Mouse (Mus musculus): ENCODE data around the gene Dlg1. TPM values are rescaled to one million over a fixed set of nuclear protein-coding genes. Genes with fewer than 3 reads are reported as not detected.
A peak's percentile ranks its signal among the peaks of the same experiment; 100 is the strongest.

Gene Dlg1
- polyA plus RNA-seq, 1 experiment from 2014 or later, result 26.4 TPM

GRCm38 (mm10) chr16:31882381-31882908, 219.2 kb downstream of the Dlg1 start:
- no peaks in the 10 kb centered on the region for H3K27me3 ChIP-seq (ENCODE audit: control insufficient read depth, insufficient read depth, low read length)
- no peak overlapping the region for H3K9ac ChIP-seq (ENCODE audit: low read depth, low read length)
- H3K4me2 ChIP-seq (replicated peaks; ENCODE audit: low read depth, low read length), result no peak overlapping the region
- no peaks in the 10 kb centered on the region for H3K4me1 ChIP-seq (replicated peaks; ENCODE audit: control insufficient read depth, insufficient read depth, low read length)
- H3K36me3 ChIP-seq (ENCODE audit: control insufficient read depth, insufficient read depth, low read length), result no peaks in the 10 kb centered on the region
- H3K9me3 ChIP-seq (ENCODE audit: control insufficient read depth, low read length), result no peaks in the 10 kb centered on the region
- no peak overlapping the region for H3K4me3 ChIP-seq (ENCODE audit: low read depth, low read length)
- no peak overlapping the region for H3K27ac ChIP-seq (ENCODE audit: low read depth, low read length)
- DNase-seq (ENCODE audit: low spot score) (no peak), ATAC-seq (ENCODE audit: low FRiP score) (no peak)
- 71% methylated on average over 9 of the region's 9 CpGs for WGBS

- Histone ChIP-seq H3K4me3 (ENCODE audit: low read depth, low read length) (no peak overlapping the region), H3K36me3 (ENCODE audit: control insufficient read depth, insufficient read depth, low read length) (no peaks in the 10 kb centered on the region), H3K9ac (ENCODE audit: low read depth, low read length) (no peak overlapping the region), H3K4me2 (replicated peaks; ENCODE audit: low read depth, low read length) (no peak overlapping the region), H3K27me3 (ENCODE audit: control insufficient read depth, insufficient read depth, low read length) (no peaks in the 10 kb centered on the region), H3K27ac (ENCODE audit: low read depth, low read length) (no peak overlapping the region), H3K4me1 (replicated peaks; ENCODE audit: control insufficient read depth, insufficient read depth, low read length) (no peaks in the 10 kb centered on the region), H3K9me3 (ENCODE audit: control insufficient read depth, low read length) (no peaks in the 10 kb centered on the region)
- 67% methylated on average over 14 of the region's 14 CpGs for WGBS
- DNase-seq (ENCODE audit: low spot score), result no peak
- ATAC-seq (ENCODE audit: low FRiP score), result no peak
Observed at GRCm38 (mm10) chr16:31883302-31883701, 220.1 kb downstream of the Dlg1 start.

- Histone ChIP-seq H3K4me3 (ENCODE audit: low read depth, low read length) (no peak overlapping the region), H3K9ac (ENCODE audit: low read depth, low read length) (no peak overlapping the region), H3K27me3 (ENCODE audit: control insufficient read depth, insufficient read depth, low read length) (no peaks in the 10 kb centered on the region), H3K4me2 (replicated peaks; ENCODE audit: low read depth, low read length) (no peak overlapping the region), H3K9me3 (ENCODE audit: control insufficient read depth, low read length) (no peaks in the 10 kb centered on the region), H3K36me3 (ENCODE audit: control insufficient read depth, insufficient read depth, low read length) (no peaks in the 10 kb centered on the region), H3K4me1 (replicated peaks; ENCODE audit: control insufficient read depth, insufficient read depth, low read length) (no peaks in the 10 kb centered on the region), H3K27ac (ENCODE audit: low read depth, low read length) (no peak overlapping the region)
- 11% methylated on average over 5 of the region's 6 CpGs for WGBS
- DNase-seq (ENCODE audit: low spot score), result peak; percentile 18
- peak; percentile 58 for ATAC-seq (ENCODE audit: low FRiP score)
Observed at GRCm38 (mm10) chr16:31883902-31884301, 220.7 kb downstream of the Dlg1 start.

- 61% methylated on average over 7 of the region's 7 CpGs for WGBS
- ATAC-seq (ENCODE audit: low FRiP score), result no peak
- H3K4me2 ChIP-seq (replicated peaks; ENCODE audit: low read depth, low read length), result no peak overlapping the region
Observed at GRCm38 (mm10) chr16:31890907-31891306, 227.7 kb downstream of the Dlg1 start.

GRCm38 (mm10) chr16:31893396-31894141, 230.3 kb downstream of the Dlg1 start:
- H3K36me3 ChIP-seq (ENCODE audit: control insufficient read depth, insufficient read depth, low read length), result no peaks in the 10 kb centered on the region
- H3K27ac ChIP-seq (ENCODE audit: low read depth, low read length), result no peak overlapping the region
- H3K9me3 ChIP-seq (ENCODE audit: control insufficient read depth, low read length), result no peaks in the 10 kb centered on the region
- 60% methylated on average over 5 of the region's 5 CpGs for WGBS
- no peak for ATAC-seq (ENCODE audit: low FRiP score)
- peaks cover 4% of the 10 kb centered on the region; the same call in 1 of the 2 replicates for H3K4me1 ChIP-seq (replicated peaks; ENCODE audit: control insufficient read depth, insufficient read depth, low read length)
- no peak for DNase-seq (ENCODE audit: low spot score)
- H3K4me3 ChIP-seq (ENCODE audit: low read depth, low read length), result no peak overlapping the region
- H3K4me2 ChIP-seq (replicated peaks; ENCODE audit: low read depth, low read length), result no peak overlapping the region
- no peaks in the 10 kb centered on the region for H3K27me3 ChIP-seq (ENCODE audit: control insufficient read depth, insufficient read depth, low read length)
- no peak overlapping the region for H3K9ac ChIP-seq (ENCODE audit: low read depth, low read length)

More at GRCm38 (mm10) chr16:31890907-31891306, 227.7 kb downstream of the Dlg1 start:
- no peaks in the 10 kb centered on the region for H3K36me3 ChIP-seq (ENCODE audit: control insufficient read depth, insufficient read depth, low read length)
- no peak overlapping the region for H3K4me3 ChIP-seq (ENCODE audit: low read depth, low read length)
- no peaks in the 10 kb centered on the region for H3K4me1 ChIP-seq (replicated peaks; ENCODE audit: control insufficient read depth, insufficient read depth, low read length)
- H3K9me3 ChIP-seq (ENCODE audit: control insufficient read depth, low read length), result no peaks in the 10 kb centered on the region
- H3K9ac ChIP-seq (ENCODE audit: low read depth, low read length), result no peak overlapping the region
- H3K27ac ChIP-seq (ENCODE audit: low read depth, low read length), result no peak overlapping the region
- no peaks in the 10 kb centered on the region for H3K27me3 ChIP-seq (ENCODE audit: control insufficient read depth, insufficient read depth, low read length)
- DNase-seq (ENCODE audit: low spot score), result no peak

GRCm38 (mm10) chr16:31896971-31897774, 233.9 kb downstream of the Dlg1 start:
- Histone ChIP-seq H3K27me3 (ENCODE audit: control insufficient read depth, insufficient read depth, low read length) (no peaks in the 10 kb centered on the region), H3K9ac (ENCODE audit: low read depth, low read length) (peak overlapping the region; percentile 49), H3K36me3 (ENCODE audit: control insufficient read depth, insufficient read depth, low read length) (no peaks in the 10 kb centered on the region), H3K4me3 (ENCODE audit: low read depth, low read length) (no peak overlapping the region; the same call in 1 of the 2 replicates), H3K4me1 (replicated peaks; ENCODE audit: control insufficient read depth, insufficient read depth, low read length) (peaks cover 4% of the 10 kb centered on the region; the same call in 1 of the 2 replicates), H3K27ac (ENCODE audit: low read depth, low read length) (no peak overlapping the region), H3K9me3 (ENCODE audit: control insufficient read depth, low read length) (no peaks in the 10 kb centered on the region), H3K4me2 (replicated peaks; ENCODE audit: low read depth, low read length) (peak overlapping the region; percentile 42)
- WGBS, result 10% methylated on average over 27 of the region's 29 CpGs
- ATAC-seq (ENCODE audit: low FRiP score), result peak; percentile 66
- peak; percentile 62 for DNase-seq (ENCODE audit: low spot score)

GRCm38 (mm10) chr16:31898546-31899326, 235.5 kb downstream of the Dlg1 start:
- no peak overlapping the region for H3K27ac ChIP-seq (ENCODE audit: low read depth, low read length)

GRCm38 (mm10) chr16:31901886-31902285, 238.6 kb downstream of the Dlg1 start:
- 88% methylated on average over 1 of the region's 1 CpGs for WGBS
- H3K27me3 ChIP-seq (ENCODE audit: control insufficient read depth, insufficient read depth, low read length), result no peaks in the 10 kb centered on the region
- H3K4me1 ChIP-seq (replicated peaks; ENCODE audit: control insufficient read depth, insufficient read depth, low read length), result peaks cover 3% of the 10 kb centered on the region; the same call in 1 of the 2 replicates
- no peak overlapping the region for H3K4me3 ChIP-seq (ENCODE audit: low read depth, low read length)
- H3K9me3 ChIP-seq (ENCODE audit: control insufficient read depth, low read length), result no peaks in the 10 kb centered on the region
- no peak for ATAC-seq (ENCODE audit: low FRiP score)
- no peaks in the 10 kb centered on the region for H3K36me3 ChIP-seq (ENCODE audit: control insufficient read depth, insufficient read depth, low read length)
- no peak overlapping the region for H3K4me2 ChIP-seq (replicated peaks; ENCODE audit: low read depth, low read length)
- H3K27ac ChIP-seq (ENCODE audit: low read depth, low read length), result no peak overlapping the region
- no peak overlapping the region for H3K9ac ChIP-seq (ENCODE audit: low read depth, low read length)
- DNase-seq (ENCODE audit: low spot score), result no peak

More at GRCm38 (mm10) chr16:31898546-31899326, 235.5 kb downstream of the Dlg1 start:
- no peaks in the 10 kb centered on the region for H3K9me3 ChIP-seq (ENCODE audit: control insufficient read depth, low read length)
- DNase-seq (ENCODE audit: low spot score) (no peak), ATAC-seq (ENCODE audit: low FRiP score) (no peak)
- H3K9ac ChIP-seq (ENCODE audit: low read depth, low read length), result no peak overlapping the region
- H3K4me3 ChIP-seq (ENCODE audit: low read depth, low read length), result no peak overlapping the region
- peaks cover 4% of the 10 kb centered on the region; the same call in 1 of the 2 replicates for H3K4me1 ChIP-seq (replicated peaks; ENCODE audit: control insufficient read depth, insufficient read depth, low read length)
- no peaks in the 10 kb centered on the region for H3K36me3 ChIP-seq (ENCODE audit: control insufficient read depth, insufficient read depth, low read length)
- H3K27me3 ChIP-seq (ENCODE audit: control insufficient read depth, insufficient read depth, low read length), result no peaks in the 10 kb centered on the region
- H3K4me2 ChIP-seq (replicated peaks; ENCODE audit: low read depth, low read length), result no peak overlapping the region
- WGBS, result 74% methylated on average over 18 of the region's 18 CpGs
